Mouse (Mus musculus): ENCODE data around the gene Gm44511. TPM values are rescaled to one million over a fixed set of nuclear protein-coding genes. Genes with fewer than 3 reads are reported as not detected.

Gm44511 gene
- total RNA-seq, 1 experiment: not detected

DNA sequence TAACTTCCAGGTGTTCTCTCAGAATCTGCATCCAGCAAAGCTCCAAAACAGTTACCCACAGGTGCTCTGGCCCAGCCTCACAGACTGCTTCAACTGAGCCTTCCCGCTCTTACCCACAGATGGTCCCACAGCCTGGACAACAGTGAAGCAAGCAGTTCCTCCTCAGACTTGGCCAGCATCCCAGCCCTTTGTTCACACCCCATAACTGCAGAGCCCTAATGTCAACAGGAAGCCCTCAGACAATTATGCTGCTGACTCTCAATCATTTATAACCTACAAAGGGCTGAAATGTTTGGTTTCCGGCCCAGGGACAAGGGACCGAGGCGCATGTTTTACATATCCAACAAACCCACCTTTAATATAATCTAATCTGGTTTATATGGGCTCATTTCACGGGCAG, 30.1 kb upstream of the Gm44511 start:
- no peaks in the 10 kb centered on the region for H3K9me3 ChIP-seq (ENCODE audit: control insufficient read depth, insufficient read depth, low read depth, low read length)
- in situ Hi-C loops (cut with MboI; ENCODE audit: low sequenced_read_pairs in 2 of 2, unreplicated experiment in 2 of 2): loop anchor here (10.0 kb wide), 2 partner anchors 389 to 509 kb away; no protein-coding TSS in a partner anchor
- H3K9ac ChIP-seq (ENCODE audit: insufficient read depth, low read depth, low read length, poor library complexity, severe bottlenecking): no peak overlapping the region
- H3K36me3 ChIP-seq (ENCODE audit: control insufficient read depth, insufficient read depth, low read length, poor library complexity, severe bottlenecking): no peaks in the 10 kb centered on the region
- no peak for TF ChIP-seq HCFC1 (IDR thresholded peaks at IDR 0.05; ENCODE audit: borderline replicate concordance, insufficient read depth, low read length)
- TF ChIP-seq CHD2 (IDR thresholded peaks at IDR 0.05; ENCODE audit: low read depth, low read length): no peak
- no peak for TF ChIP-seq MAFK (IDR thresholded peaks at IDR 0.05; ENCODE audit: insufficient read depth, low read depth, low read length)
- TF ChIP-seq ZNF384 (IDR thresholded peaks at IDR 0.05; ENCODE audit: low read depth, low read length): no peak
- TF ChIP-seq ZC3H11A (IDR thresholded peaks at IDR 0.05; ENCODE audit: borderline replicate concordance, low read depth, low read length): no peak
- no peak overlapping the region for H3K4me3 ChIP-seq (ENCODE audit: insufficient read depth in 1 of 2, low read depth in 1 of 2, low read length in 2 of 2, poor library complexity in 1 of 2, severe bottlenecking in 1 of 2)
- peaks cover 0 to 4% of the 10 kb centered on the region in 2 experiments; a peak in 1 of 4 replicates for H3K4me1 ChIP-seq (ENCODE audit: control insufficient read depth in 2 of 2, insufficient read depth in 2 of 2, low read length in 2 of 2, poor library complexity in 1 of 2)
- H3K27ac ChIP-seq (ENCODE audit: insufficient read depth, low read depth, low read length, poor library complexity, severe bottlenecking): no peak overlapping the region
- DNase-seq (ENCODE audit: low read depth, low spot score): no peak

DNA sequence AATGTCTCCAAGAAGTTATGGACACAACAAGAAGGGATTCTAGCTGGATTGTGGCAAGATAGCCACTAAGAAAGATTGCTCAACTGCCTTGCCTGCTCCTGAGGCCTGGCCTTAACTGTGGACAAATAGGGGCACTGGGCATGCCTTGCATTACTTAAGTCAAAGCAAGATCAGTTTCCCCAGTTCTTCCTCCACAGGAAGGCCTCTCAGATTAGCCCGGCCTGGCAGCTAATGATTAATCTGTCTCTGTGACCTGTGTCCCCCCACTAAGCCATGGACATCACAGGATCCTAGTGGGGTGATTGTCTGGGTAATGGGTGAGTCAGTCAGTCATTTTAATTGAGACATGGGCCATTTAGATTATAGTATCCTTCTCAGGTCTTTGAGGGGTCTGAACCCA, 29.4 kb upstream of the Gm44511 start:
- H3K4me1 ChIP-seq (ENCODE audit: control insufficient read depth in 2 of 2, insufficient read depth in 2 of 2, low read length in 2 of 2, poor library complexity in 1 of 2): peaks cover 0 to 4% of the 10 kb centered on the region in 2 experiments; a peak in 1 of 4 replicates
- no peak overlapping the region for H3K27ac ChIP-seq (ENCODE audit: insufficient read depth, low read depth, low read length, poor library complexity, severe bottlenecking)
- no peak for DNase-seq (ENCODE audit: low read depth, low spot score)
- no peak overlapping the region for H3K4me3 ChIP-seq (ENCODE audit: insufficient read depth in 1 of 2, low read depth in 1 of 2, low read length in 2 of 2, poor library complexity in 1 of 2, severe bottlenecking in 1 of 2)
- in situ Hi-C loops (cut with MboI; ENCODE audit: low sequenced_read_pairs in 2 of 2, unreplicated experiment in 2 of 2): loop anchor here (10.0 kb wide), 2 partner anchors 389 to 509 kb away; no protein-coding TSS in a partner anchor
- H3K9me3 ChIP-seq (ENCODE audit: control insufficient read depth, insufficient read depth, low read depth, low read length): no peaks in the 10 kb centered on the region
- no peaks in the 10 kb centered on the region for H3K36me3 ChIP-seq (ENCODE audit: control insufficient read depth, insufficient read depth, low read length, poor library complexity, severe bottlenecking)
- H3K9ac ChIP-seq (ENCODE audit: insufficient read depth, low read depth, low read length, poor library complexity, severe bottlenecking): no peak overlapping the region
- TF ChIP-seq ZC3H11A (IDR thresholded peaks at IDR 0.05; ENCODE audit: borderline replicate concordance, low read depth, low read length) (no peak), CHD2 (IDR thresholded peaks at IDR 0.05; ENCODE audit: low read depth, low read length) (no peak), ZNF384 (IDR thresholded peaks at IDR 0.05; ENCODE audit: low read depth, low read length) (no peak), HCFC1 (IDR thresholded peaks at IDR 0.05; ENCODE audit: borderline replicate concordance, insufficient read depth, low read length) (no peak), MAFK (IDR thresholded peaks at IDR 0.05; ENCODE audit: insufficient read depth, low read depth, low read length) (no peak)

GRCm38 (mm10) chr6:128854895-128855294, 28.8 kb upstream of the Gm44511 start:
- DNase-seq (ENCODE audit: low read depth, low spot score): no peak
- TF ChIP-seq HCFC1 (IDR thresholded peaks at IDR 0.05; ENCODE audit: borderline replicate concordance, insufficient read depth, low read length): no peak
- TF ChIP-seq CHD2 (IDR thresholded peaks at IDR 0.05; ENCODE audit: low read depth, low read length): no peak
- no peak for TF ChIP-seq ZNF384 (IDR thresholded peaks at IDR 0.05; ENCODE audit: low read depth, low read length)
- TF ChIP-seq MAFK (IDR thresholded peaks at IDR 0.05; ENCODE audit: insufficient read depth, low read depth, low read length): no peak
- TF ChIP-seq ZC3H11A (IDR thresholded peaks at IDR 0.05; ENCODE audit: borderline replicate concordance, low read depth, low read length): no peak
- in situ Hi-C loops (cut with MboI; ENCODE audit: low sequenced_read_pairs in 2 of 2, unreplicated experiment in 2 of 2): loop anchor here (5.0 to 10.0 kb wide), 3 partner anchors 390 to 510 kb away; no protein-coding TSS in a partner anchor

DNA sequence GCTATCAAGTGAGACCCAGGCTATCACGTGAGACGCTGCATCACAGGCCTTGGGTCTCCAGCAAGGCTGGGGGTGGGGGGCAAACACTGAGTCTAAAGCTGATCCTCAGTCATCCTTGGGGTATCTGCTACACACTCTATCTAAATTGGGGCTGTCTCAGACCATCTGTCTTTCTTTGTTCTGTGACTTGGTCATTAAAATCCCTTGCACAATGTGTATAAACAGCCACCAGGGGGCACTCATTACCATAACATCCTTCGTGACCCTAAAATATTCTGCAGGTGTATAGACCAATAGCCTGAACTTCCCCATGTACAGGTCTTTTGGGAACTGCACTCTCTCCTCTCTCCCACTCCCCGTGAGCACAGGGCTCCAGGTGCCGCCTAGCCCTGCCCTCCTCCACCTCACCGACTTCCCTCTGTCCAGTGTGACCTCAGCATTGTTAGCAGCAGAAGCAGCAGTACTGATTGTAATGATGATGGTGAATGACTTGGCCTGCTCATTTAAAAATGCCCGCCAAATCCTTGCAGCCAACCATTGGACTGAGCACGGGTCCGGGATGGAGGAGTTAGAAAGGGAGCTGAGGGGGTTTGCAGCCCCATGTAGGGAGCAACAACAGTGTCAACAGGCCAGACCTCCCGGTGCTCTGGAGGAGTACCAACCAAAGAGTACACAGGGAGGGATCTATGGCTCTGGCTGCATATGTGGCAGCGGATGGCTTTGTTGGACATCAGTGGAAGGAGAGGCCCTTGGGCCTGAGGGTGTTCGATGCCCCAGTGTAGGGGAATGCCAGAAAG, 28.1 kb upstream of the Gm44511 start:
- TF ChIP-seq MAFK (IDR thresholded peaks at IDR 0.05; ENCODE audit: insufficient read depth, low read depth, low read length) (no peak), ZC3H11A (IDR thresholded peaks at IDR 0.05; ENCODE audit: borderline replicate concordance, low read depth, low read length) (peak; percentile 90; the same call in 1 of the 2 replicates)
- no peaks in the 10 kb centered on the region for H3K36me3 ChIP-seq (ENCODE audit: control insufficient read depth, insufficient read depth, low read length, poor library complexity, severe bottlenecking)
- no peak overlapping the region for H3K27ac ChIP-seq (ENCODE audit: insufficient read depth, low read depth, low read length, poor library complexity, severe bottlenecking)
- no peak overlapping the region for H3K9ac ChIP-seq (ENCODE audit: insufficient read depth, low read depth, low read length, poor library complexity, severe bottlenecking)
- peaks cover 0 to 4% of the 10 kb centered on the region in 2 experiments; a peak in 1 of 4 replicates for H3K4me1 ChIP-seq (ENCODE audit: control insufficient read depth in 2 of 2, insufficient read depth in 2 of 2, low read length in 2 of 2, poor library complexity in 1 of 2)
- peak; percentile 69 for DNase-seq (ENCODE audit: low read depth, low spot score)
- H3K9me3 ChIP-seq (ENCODE audit: control insufficient read depth, insufficient read depth, low read depth, low read length): no peaks in the 10 kb centered on the region
- H3K4me3 ChIP-seq (ENCODE audit: insufficient read depth in 1 of 2, low read depth in 1 of 2, low read length in 2 of 2, poor library complexity in 1 of 2, severe bottlenecking in 1 of 2): no peak overlapping the region
- in situ Hi-C loops (cut with MboI; ENCODE audit: low sequenced_read_pairs in 2 of 2, unreplicated experiment in 2 of 2): loop anchor here (5.0 to 10.0 kb wide), 3 partner anchors 391 to 511 kb away; no protein-coding TSS in a partner anchor

More at GRCm38 (mm10) chr6:128854895-128855294, 28.8 kb upstream of the Gm44511 start:
- Histone ChIP-seq H3K36me3 (ENCODE audit: control insufficient read depth, insufficient read depth, low read length, poor library complexity, severe bottlenecking) (no peaks in the 10 kb centered on the region), H3K27ac (ENCODE audit: insufficient read depth, low read depth, low read length, poor library complexity, severe bottlenecking) (no peak overlapping the region), H3K9me3 (ENCODE audit: control insufficient read depth, insufficient read depth, low read depth, low read length) (no peaks in the 10 kb centered on the region), H3K4me3 (ENCODE audit: insufficient read depth in 1 of 2, low read depth in 1 of 2, low read length in 2 of 2, poor library complexity in 1 of 2, severe bottlenecking in 1 of 2) (no peak overlapping the region), H3K9ac (ENCODE audit: insufficient read depth, low read depth, low read length, poor library complexity, severe bottlenecking) (no peak overlapping the region), H3K4me1 (ENCODE audit: control insufficient read depth in 2 of 2, insufficient read depth in 2 of 2, low read length in 2 of 2, poor library complexity in 1 of 2) (peaks cover 0 to 4% of the 10 kb centered on the region in 2 experiments; a peak in 1 of 4 replicates)
